Mouse (Mus musculus) right cerebral cortex, postnatal 10 days (tissue): ENCODE results near the gene Ccdc40.

Experiments
- DNase-seq, 2 experiments: peaks; one replicate each; pipeline ENCODE4 v3.0.0; 2021; ENCODE audit warnings: low spot score in 2 of 2

Gene Ccdc40

GRCm38 (mm10) chr11:119228091-119228781 is at the start of gene Ccdc40, which contains the start of gene Tbc1d16:
Gene Ccdc40 (plus strand): TSS chr11:119228572.
Gene Tbc1d16 (minus strand): TSS chr11:119228499.
- peak; percentile 71 to 81 for DNase-seq

GRCm38 (mm10) chr11:119180824-119181582 is 47.4 kb upstream of the Ccdc40 start:
- peak; percentile 57 to 62 for DNase-seq

GRCm38 (mm10) chr11:119181861-119182395 is 46.4 kb upstream of the Ccdc40 start:
- no peak for DNase-seq

GRCm38 (mm10) chr11:119183684-119184310 is 44.6 kb upstream of the Ccdc40 start:
- no peak for DNase-seq

GRCm38 (mm10) chr11:119186381-119186780 is 42.0 kb upstream of the Ccdc40 start:
- DNase-seq: no peak

- peak; percentile 68 to 83 for DNase-seq
Observed at GRCm38 (mm10) chr11:119186989-119187799, 41.2 kb upstream of the Ccdc40 start.

GRCm38 (mm10) chr11:119187800-119188197 is 40.6 kb upstream of the Ccdc40 start:
- no peak for DNase-seq

GRCm38 (mm10) chr11:119188389-119188788 is 40.0 kb upstream of the Ccdc40 start:
- peak in 1 of 2 experiments; percentile 47 for DNase-seq

- DNase-seq: no peak
Observed at GRCm38 (mm10) chr11:119189319-119189718, 39.1 kb upstream of the Ccdc40 start.

- DNase-seq: peak; percentile 67 to 78
Observed at GRCm38 (mm10) chr11:119190498-119190897, 37.9 kb upstream of the Ccdc40 start.

GRCm38 (mm10) chr11:119191606-119192081 is 36.7 kb upstream of the Ccdc40 start:
- no peak for DNase-seq

- DNase-seq: no peak
Observed at GRCm38 (mm10) chr11:119192176-119192575, 36.2 kb upstream of the Ccdc40 start.

GRCm38 (mm10) chr11:119192605-119193004 is 35.8 kb upstream of the Ccdc40 start:
- DNase-seq: no peak

GRCm38 (mm10) chr11:119197618-119198563 is 30.5 kb upstream of the Ccdc40 start:
- peak; percentile 68 to 73 for DNase-seq

- peak; percentile 84 to 91 for DNase-seq
Observed at GRCm38 (mm10) chr11:119198564-119199232, 29.7 kb upstream of the Ccdc40 start.

GRCm38 (mm10) chr11:119199233-119199601 is 29.2 kb upstream of the Ccdc40 start:
- no peak for DNase-seq

- DNase-seq: no peak
Observed at GRCm38 (mm10) chr11:119203423-119203822, 24.9 kb upstream of the Ccdc40 start.

GRCm38 (mm10) chr11:119205738-119206137 is 22.6 kb upstream of the Ccdc40 start:
- DNase-seq: no peak

- peak in 1 of 2 experiments; percentile 68 for DNase-seq
Observed at GRCm38 (mm10) chr11:119206562-119206961, 21.8 kb upstream of the Ccdc40 start.
